Mouse (Mus musculus) ES-E14 (cell line): ENCODE results near the gene Rap1gds1.

ENCODE experiments used
- HCFC1 ChIP-seq: IDR thresholded peaks from 2 replicates; pipeline ENCODE4 v1.6.1; 2012; ENCODE audit warnings: low read length, inconsistent platforms, borderline replicate concordance; ENCODE audit not compliant: insufficient read depth
- MAFK ChIP-seq: IDR thresholded peaks from 2 replicates; pipeline ENCODE4 v1.6.1; 2014; ENCODE audit warnings: mild to moderate bottlenecking, low read depth, low read length, inconsistent platforms; ENCODE audit not compliant: insufficient read depth

DNA sequence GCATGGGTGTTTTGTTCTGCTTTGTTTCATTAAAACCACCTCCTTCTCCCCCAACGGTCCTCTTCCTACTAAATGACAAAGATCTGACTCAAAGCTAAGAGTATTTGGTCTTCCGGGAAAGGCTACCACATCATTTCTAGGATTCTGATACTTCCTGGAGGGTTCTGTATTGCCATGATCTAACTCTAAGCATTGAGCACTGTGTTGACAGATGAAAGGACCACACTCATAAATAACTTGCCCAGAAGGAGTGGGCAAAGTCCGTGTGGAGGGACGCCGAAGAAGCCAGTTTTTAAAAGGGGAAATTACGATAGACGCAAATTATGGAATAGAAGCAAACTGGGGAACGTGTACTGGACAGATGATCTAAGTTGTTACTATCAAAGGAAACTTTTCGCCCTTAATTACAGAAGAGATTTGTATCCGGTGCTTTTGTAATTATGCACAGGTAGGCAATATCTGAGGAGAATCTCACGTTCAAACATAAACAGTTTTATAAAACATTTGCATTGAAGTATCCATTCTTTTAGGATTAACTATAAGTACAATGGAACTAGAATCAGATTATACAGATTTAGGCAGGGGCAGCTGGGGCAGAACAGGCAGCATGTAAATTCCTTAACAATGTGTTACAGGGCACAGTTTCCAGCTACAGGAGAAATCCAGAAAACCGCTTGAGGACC, 1.1 kb downstream of the Rap1gds1 start:
- TF ChIP-seq MAFK (no peak), HCFC1 (no peak)
